Mouse (Mus musculus) liver, postnatal 0 days (tissue): ENCODE results near the gene Plin4. TPM values are rescaled to one million over a fixed set of nuclear protein-coding genes. Genes with fewer than 3 reads are reported as not detected.
A peak's percentile ranks its signal among the peaks of the same experiment; 100 is the strongest.

Source experiments
- ATAC-seq: fragments of 200-750 bp; cut with Nextera tagmentation; 2 replicates; pipeline ENCODE4 v1.8.0; 2017; ENCODE audit warnings: mild to moderate bottlenecking, moderate library complexity
- DNase-seq: peaks from one replicate; pipeline ENCODE4 v3.0.0-alpha.2; 2016
- H3K27ac ChIP-seq: fragments of 300-500 bp; sonication (generic); 2 replicates; pipeline ENCODE4 v1.5.1; 2014; ENCODE audit warnings: antibody characterized with exemption, moderate library complexity, mild to moderate bottlenecking, low read depth
- H3K27me3 ChIP-seq: fragments of 300-500 bp; sonication (generic); 2 replicates; pipeline ENCODE4 v1.6.1; 2014; ENCODE audit warnings: low read length, control low read depth, mixed read lengths; ENCODE audit not compliant: insufficient read depth
- H3K36me3 ChIP-seq: fragments of 300-500 bp; sonication (generic); replicated peaks from 2 replicates; pipeline ENCODE4 v1.6.1; 2014; ENCODE audit warnings: mild to moderate bottlenecking, control low read depth, low read length, moderate library complexity, mixed read lengths; ENCODE audit not compliant: insufficient read depth
- H3K4me1 ChIP-seq: fragments of 300-500 bp; sonication (generic); 2 replicates; pipeline ENCODE4 v1.6.1; 2014; ENCODE audit warnings: antibody characterized with exemption, mild to moderate bottlenecking, control low read depth; ENCODE audit not compliant: insufficient read depth
- H3K4me2 ChIP-seq: fragments of 300-500 bp; sonication (generic); 2 replicates; pipeline ENCODE4 v1.6.1; 2014; ENCODE audit warnings: low read depth, mild to moderate bottlenecking, low read length, moderate library complexity, mixed read lengths
- H3K4me3 ChIP-seq: fragments of 300-500 bp; sonication (generic); 2 replicates; pipeline ENCODE4 v1.5.1; 2014; ENCODE audit warnings: low read depth, low read length
- H3K9ac ChIP-seq: fragments of 300-500 bp; sonication (generic); replicated peaks from 2 replicates; pipeline ENCODE4 v1.6.1; 2014; ENCODE audit warnings: mild to moderate bottlenecking, moderate library complexity
- H3K9me3 ChIP-seq: fragments of 300-500 bp; sonication (generic); 2 replicates; pipeline ENCODE4 v1.6.1; 2016; ENCODE audit warnings: mild to moderate bottlenecking, control low read depth, low read length, mixed read lengths
- CTCF ChIP-seq: sonication (generic); IDR thresholded peaks from 2 replicates; pipeline ENCODE4 v1.5.1; 2016; ENCODE audit warnings: antibody characterized with exemption, low read depth
- EP300 ChIP-seq: IDR thresholded peaks from 2 replicates; pipeline ENCODE4 v1.6.1; 2016; ENCODE audit warnings: antibody characterized with exemption, low read depth, mild to moderate bottlenecking
- WGBS: fragments of 180-500 bp; shearing (Covaris S2); extraction: QIAGEN DNeasy Blood & Tissue Kit; methylation state at CpG from one replicate; pipeline ENCODE4 v1.1.7; 2014; ENCODE audit not compliant: insufficient replicate concordance; 5-methylcytosine and 5-hydroxymethylcytosine counted together
- polyA plus RNA-seq: library from polyadenylated mRNA; unstranded; fragments of >200 nt; fragmentation: Nextera tagmentation; extraction: Ambion mirVana; gene quantifications from 2 replicates; pipeline ENCODE4 v1.2.1, GENCODE M21; 2015

Gene Plin4
- polyA plus RNA-seq, 1 experiment from 2014 or later, result 0.12 TPM

- H3K27ac ChIP-seq, result no peak overlapping the region
- H3K4me1 ChIP-seq, result peaks cover 26% of the 10 kb centered on the region
- H3K9me3 ChIP-seq, result no peaks in the 10 kb centered on the region
- H3K4me2 ChIP-seq, result no peak overlapping the region
- no peaks in the 10 kb centered on the region for H3K27me3 ChIP-seq
- DNase-seq (no peak), ATAC-seq (no peak)
- no peak overlapping the region for H3K4me3 ChIP-seq
- 81% methylated on average over 3 of the region's 3 CpGs for WGBS
- H3K9ac ChIP-seq, result no peak overlapping the region
- no peak for TF ChIP-seq CTCF
- H3K36me3 ChIP-seq, result peaks cover 2% of the 10 kb centered on the region; the same call in 1 of the 2 replicates
Observed at GRCm38 (mm10) chr17:56112743-56113142, 3.1 kb upstream of the Plin4 start.

- 0 out of 2 replicates have a peak, but pooled peaks have one; percentile 12 for ATAC-seq
- H3K4me1 ChIP-seq, result peaks cover 23% of the 10 kb centered on the region
- no peak overlapping the region for H3K9ac ChIP-seq
- no peak overlapping the region for H3K4me3 ChIP-seq
- H3K27me3 ChIP-seq, result no peaks in the 10 kb centered on the region
- no peak overlapping the region for H3K4me2 ChIP-seq
- H3K9me3 ChIP-seq, result no peaks in the 10 kb centered on the region
- H3K36me3 ChIP-seq, result peaks cover 2% of the 10 kb centered on the region; the same call in 1 of the 2 replicates
- DNase-seq, result peak; percentile 80
- TF ChIP-seq EP300 (no peak), CTCF (peak; percentile 92)
- no peak overlapping the region for H3K27ac ChIP-seq
- 40% methylated on average over 5 of the region's 5 CpGs for WGBS
Observed at GRCm38 (mm10) chr17:56111864-56112263, 2.3 kb upstream of the Plin4 start.

DNA sequence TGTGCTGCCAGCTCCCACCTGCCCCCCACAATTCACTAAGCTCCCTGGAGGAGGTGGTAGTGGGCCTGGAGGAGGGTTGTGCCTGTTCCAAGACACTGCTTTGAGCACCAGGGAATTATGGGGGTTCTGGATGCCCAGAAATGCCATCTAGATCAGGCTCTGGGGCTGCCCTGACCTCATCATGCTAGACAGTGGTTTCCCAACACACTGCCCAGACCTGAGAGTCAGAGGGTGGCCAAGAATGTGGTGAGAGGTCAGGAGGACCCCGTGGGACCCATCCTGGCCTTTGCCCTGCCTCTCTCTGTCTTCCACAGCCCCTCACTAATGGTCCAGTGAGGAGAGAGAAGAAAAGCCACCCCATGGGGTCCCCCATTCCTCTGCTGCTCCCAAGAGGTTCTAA is 1.4 kb upstream of the Plin4 start:
- peaks cover 23% of the 10 kb centered on the region for H3K4me1 ChIP-seq
- H3K4me2 ChIP-seq, result no peak overlapping the region
- H3K36me3 ChIP-seq, result peaks cover 2% of the 10 kb centered on the region; the same call in 1 of the 2 replicates
- no peak overlapping the region for H3K9ac ChIP-seq
- ATAC-seq, result no peak
- H3K9me3 ChIP-seq, result no peaks in the 10 kb centered on the region
- H3K27me3 ChIP-seq, result no peaks in the 10 kb centered on the region
- 42% methylated on average over 1 of the region's 1 CpGs for WGBS
- no peak overlapping the region for H3K4me3 ChIP-seq
- peak; percentile 14 for DNase-seq
- TF ChIP-seq EP300, result no peak
- TF ChIP-seq CTCF, result no peak
- no peak overlapping the region for H3K27ac ChIP-seq

GRCm38 (mm10) chr17:56110571-56110970 is 968 bp upstream of the Plin4 start:
- H3K9me3 ChIP-seq, result no peaks in the 10 kb centered on the region
- H3K9ac ChIP-seq, result no peak overlapping the region
- no peak for ATAC-seq
- H3K27ac ChIP-seq, result no peak overlapping the region
- H3K4me1 ChIP-seq, result peaks cover 21% of the 10 kb centered on the region
- no peaks in the 10 kb centered on the region for H3K27me3 ChIP-seq
- no peak for TF ChIP-seq EP300
- H3K36me3 ChIP-seq, result peaks cover 2% of the 10 kb centered on the region; the same call in 1 of the 2 replicates
- no peak for DNase-seq
- no peak overlapping the region for H3K4me2 ChIP-seq
- H3K4me3 ChIP-seq, result no peak overlapping the region
- WGBS, result 63% methylated on average over 4 of the region's 4 CpGs

GRCm38 (mm10) chr17:56108334-56109044 is 1.1 kb downstream of the Plin4 start:
- whole genome bisulfite sequencing, result 77% methylated on average over 6 of the region's 6 CpGs
- peaks cover 2% of the 10 kb centered on the region; the same call in 1 of the 2 replicates for H3K36me3 ChIP-seq
- no peak overlapping the region for H3K27ac ChIP-seq
- no peak overlapping the region for H3K9ac ChIP-seq
- H3K4me1 ChIP-seq, result peaks cover 5% of the 10 kb centered on the region
- H3K9me3 ChIP-seq, result no peaks in the 10 kb centered on the region
- no peak for TF ChIP-seq CTCF
- DNase-seq, result peak; percentile 38
- no peak overlapping the region for H3K4me2 ChIP-seq
- H3K27me3 ChIP-seq, result no peaks in the 10 kb centered on the region
- H3K4me3 ChIP-seq, result no peak overlapping the region
- ATAC-seq, result peak; percentile 70

DNA sequence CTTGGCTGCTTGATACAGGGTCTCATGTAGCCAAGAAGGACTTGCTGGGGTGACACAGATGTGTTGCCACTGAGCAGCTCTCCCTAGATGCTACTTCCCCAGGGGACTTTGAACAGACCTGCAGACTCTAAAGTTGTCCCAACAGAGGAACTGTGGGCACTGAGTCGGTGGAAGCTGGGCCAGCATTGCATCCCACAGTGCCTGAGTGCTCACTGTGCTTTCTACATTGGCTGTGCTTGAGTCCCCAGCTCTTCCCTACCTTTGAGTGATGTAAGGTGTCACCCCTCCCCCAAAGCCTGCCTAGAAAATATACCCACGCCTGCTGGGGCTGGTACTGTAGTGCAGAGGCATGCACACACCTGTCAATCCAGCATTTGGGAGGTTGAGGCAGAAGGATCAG is 1.9 kb downstream of the Plin4 start:
- peak; percentile 11 for DNase-seq
- Histone ChIP-seq H3K27me3 (no peaks in the 10 kb centered on the region), H3K36me3 (peaks cover 2% of the 10 kb centered on the region; the same call in 1 of the 2 replicates), H3K27ac (no peak overlapping the region), H3K4me2 (no peak overlapping the region), H3K9ac (no peak overlapping the region), H3K9me3 (no peaks in the 10 kb centered on the region), H3K4me3 (no peak overlapping the region), H3K4me1 (peaks cover 5% of the 10 kb centered on the region)
- ATAC-seq, result no peak
- 56% methylated on average over 2 of the region's 2 CpGs for WGBS
- TF ChIP-seq CTCF, result no peak
- no peak for TF ChIP-seq EP300
